Mouse (Mus musculus) E14TG2a.4 (cell line): ENCODE data around the gene Nek8.
A peak's percentile ranks its signal among the peaks of the same experiment; 100 is the strongest.
"Not testable (repeated sequence)": the region's sequence is repeated elsewhere in the genome, so short reads cannot be mapped to it uniquely, and the experiment has no call there.

Experiments used
- H3K27me3 ChIP-seq: 2 replicates; pipeline ENCODE4 v1.6.1; 2014; ENCODE audit warnings: low read length, control low read depth; ENCODE audit not compliant: insufficient read depth
- H3K36me3 ChIP-seq: 2 replicates; pipeline ENCODE4 v1.6.1; 2014; ENCODE audit warnings: low read length, control low read depth; ENCODE audit not compliant: insufficient read depth
- H3K4me1 ChIP-seq: replicated peaks from 2 replicates; pipeline ENCODE4 v1.6.1; 2014; ENCODE audit warnings: low read depth, low read length, control low read depth
- H3K4me3 ChIP-seq: replicated peaks from 2 replicates; pipeline ENCODE4 v1.5.1; 2014; ENCODE audit warnings: mild to moderate bottlenecking, low read length
- H3K9me3 ChIP-seq: 2 replicates; pipeline ENCODE4 v1.6.1; 2014; ENCODE audit warnings: low read length, control low read depth
- CTCF ChIP-seq: conservative IDR thresholded peaks from 2 replicates; pipeline ENCODE4 v1.5.1; 2014; ENCODE audit warnings: low read length
- NANOG ChIP-seq: IDR thresholded peaks from 2 replicates; pipeline ENCODE4 v1.6.1; 2014; ENCODE audit warnings: borderline replicate concordance, low read length, mixed read lengths
- POU5F1 ChIP-seq: IDR thresholded peaks from 2 replicates; pipeline ENCODE4 v1.6.1; 2014; ENCODE audit warnings: low read length, borderline replicate concordance

The Nek8 gene

GRCm38 (mm10) chr11:78189234-78190040 lies 13.0 kb upstream of the Nek8 start:
- no peaks in the 10 kb centered on the region for H3K27me3 ChIP-seq
- H3K4me3 ChIP-seq = peak overlapping the region; percentile 91
- TF ChIP-seq NANOG (peak; percentile 28; the same call in 1 of the 2 replicates), POU5F1 (no peak)
- H3K9me3 ChIP-seq = no peaks in the 10 kb centered on the region
- peaks cover 63% of the 10 kb centered on the region for H3K4me1 ChIP-seq
- peaks cover 29% of the 10 kb centered on the region for H3K36me3 ChIP-seq

- Histone ChIP-seq H3K27me3 (no peaks in the 10 kb centered on the region), H3K4me3 (peak within 1 kb of the TSS; percentile 91), H3K9me3 (no peaks in the 10 kb centered on the region), H3K4me1 (peaks cover 60% of the 10 kb centered on the region), H3K36me3 (peaks cover 29% of the 10 kb centered on the region)
- no peak for TF ChIP-seq POU5F1
- TF ChIP-seq CTCF = no peak
- no peak for TF ChIP-seq NANOG
These were observed 12.1 kb upstream of the Nek8 start, which contains the start of gene Rab34 for GRCm38 (mm10) chr11:78188331-78189233. Rab34 (plus strand) TSS chr11:78188430.

- H3K9me3 ChIP-seq, H3K27me3 ChIP-seq: not testable (repeated sequence)
- peak overlapping the region; percentile 99 for H3K4me3 ChIP-seq
- H3K4me1 ChIP-seq = peaks cover 63% of the 10 kb centered on the region
- peaks cover 35% of the 10 kb centered on the region for H3K36me3 ChIP-seq
These were observed 8.2 kb upstream of the Nek8 start for GRCm38 (mm10) chr11:78184702-78185101.

GRCm38 (mm10) chr11:78183884-78184514 lies 7.5 kb upstream of the Nek8 start:
- TF ChIP-seq CTCF (no peak), POU5F1 (no peak), NANOG (no peak)
- Histone ChIP-seq H3K4me1 (peaks cover 62% of the 10 kb centered on the region), H3K9me3 (no peaks in the 10 kb centered on the region), H3K27me3 (no peaks in the 10 kb centered on the region), H3K36me3 (peaks cover 41% of the 10 kb centered on the region), H3K4me3 (peak overlapping the region; percentile 99)

- peaks cover 62% of the 10 kb centered on the region for H3K4me1 ChIP-seq
- TF ChIP-seq NANOG (no peak), POU5F1 (no peak)
- H3K4me3 ChIP-seq = peak within 1 kb of the TSS; percentile 99
- no peaks in the 10 kb centered on the region for H3K9me3 ChIP-seq
- H3K36me3 ChIP-seq = peaks cover 41% of the 10 kb centered on the region
- no peaks in the 10 kb centered on the region for H3K27me3 ChIP-seq
These were observed 6.7 kb upstream of the Nek8 start, which contains the start of gene Rpl23a for GRCm38 (mm10) chr11:78182961-78183844. Rpl23a (minus strand) TSS chr11:78183584.

- H3K4me3 ChIP-seq = peak overlapping the region; percentile 99
- H3K36me3 ChIP-seq = peaks cover 41% of the 10 kb centered on the region
- H3K9me3 ChIP-seq = no peaks in the 10 kb centered on the region
- no peak for TF ChIP-seq NANOG
- H3K27me3 ChIP-seq = no peaks in the 10 kb centered on the region
- H3K4me1 ChIP-seq = peaks cover 59% of the 10 kb centered on the region
These were observed 6.0 kb upstream of the Nek8 start for GRCm38 (mm10) chr11:78182450-78182849.

GRCm38 (mm10) chr11:78181830-78182357 lies 5.4 kb upstream of the Nek8 start:
- peak overlapping the region; percentile 99 for H3K4me3 ChIP-seq
- no peak for TF ChIP-seq POU5F1
- TF ChIP-seq CTCF = no peak
- TF ChIP-seq NANOG = no peak
- H3K9me3 ChIP-seq = no peaks in the 10 kb centered on the region
- peaks cover 41% of the 10 kb centered on the region for H3K36me3 ChIP-seq
- H3K4me1 ChIP-seq = peaks cover 59% of the 10 kb centered on the region
- no peaks in the 10 kb centered on the region for H3K27me3 ChIP-seq
